Mouse (Mus musculus) heart, adult 11 months (tissue): ENCODE measurements at regions not wholly inside any gene's neighbourhood (a gene's known extent, or its start where the extent isn't known, plus 50 kb on each side); places are given as distances from the start of the nearest gene placed in this dataset.

ENCODE experiments used
- DNase-seq: peaks from one replicate; pipeline ENCODE4 v3.0.0; 2022

DNA sequence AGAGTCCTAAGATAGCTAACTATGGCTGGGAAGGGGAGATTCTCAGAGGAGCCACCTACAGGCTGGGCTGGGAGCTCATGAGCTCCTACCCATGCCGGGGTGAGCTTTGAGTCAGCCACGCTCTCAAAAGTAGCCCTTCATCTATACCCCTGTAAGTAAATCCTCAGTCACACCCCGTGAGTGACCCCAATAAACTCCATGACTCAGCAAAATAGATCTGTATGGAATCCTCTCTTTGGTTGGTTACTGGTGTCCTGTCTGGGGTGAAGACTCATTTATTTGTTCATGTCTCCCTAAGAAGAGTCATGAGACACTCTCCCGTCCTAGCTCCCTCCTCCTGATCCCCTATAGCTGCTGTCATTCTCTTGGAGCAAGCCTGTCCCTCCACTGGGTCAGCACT is 99.5 kb downstream of the Plxna1 start:
- DNase-seq = no peak

DNA sequence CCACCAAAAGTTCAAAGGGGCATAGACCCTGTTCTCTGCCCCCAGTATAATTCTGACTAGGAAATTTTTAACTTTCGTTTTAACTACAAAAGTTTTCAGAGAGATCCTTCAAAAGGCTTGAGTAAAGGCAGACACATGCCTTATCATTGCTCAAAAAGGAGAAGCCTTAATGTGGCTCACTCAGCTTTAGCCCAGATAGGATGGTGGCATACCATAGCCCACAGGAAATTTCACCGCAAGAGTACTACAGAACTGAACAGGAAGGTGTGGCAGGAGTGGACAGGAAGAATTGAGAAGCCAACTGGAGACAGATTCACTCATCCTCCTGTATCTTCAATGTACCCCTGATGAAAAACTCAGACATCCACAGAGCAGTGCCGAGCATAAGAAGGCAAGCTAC is 97.1 kb downstream of the Plxna1 start:
- no peak for DNase-seq
